Mouse (Mus musculus) liver, embryonic 15.5 days (tissue): ENCODE data around the gene Zic4. TPM values are rescaled to one million over a fixed set of nuclear protein-coding genes. Genes with fewer than 3 reads are reported as not detected.

Experiments
- ATAC-seq: fragments of 200-750 bp; cut with Nextera tagmentation; 2 replicates; pipeline ENCODE4 v1.8.0; 2017; ENCODE audit warnings: moderate number of reproducible peaks, mild to moderate bottlenecking, moderate library complexity; ENCODE audit not compliant: insufficient read depth
- H3K27ac ChIP-seq: fragments of 300-500 bp; sonication (generic); replicated peaks from 2 replicates; pipeline ENCODE4 v1.5.1; 2015; ENCODE audit warnings: mild to moderate bottlenecking, inconsistent platforms
- H3K27me3 ChIP-seq: fragments of 300-500 bp; sonication (generic); 2 replicates; pipeline ENCODE4 v1.6.1; 2015; ENCODE audit warnings: mild to moderate bottlenecking, inconsistent platforms
- H3K36me3 ChIP-seq: fragments of 300-500 bp; sonication (generic); replicated peaks from 2 replicates; pipeline ENCODE4 v1.6.1; 2015; ENCODE audit warnings: moderate library complexity, mild to moderate bottlenecking, inconsistent platforms
- H3K4me1 ChIP-seq: fragments of 300-500 bp; sonication (generic); replicated peaks from 2 replicates; pipeline ENCODE4 v1.6.1; 2015; ENCODE audit warnings: inconsistent platforms
- H3K4me2 ChIP-seq: fragments of 300-500 bp; sonication (generic); 2 replicates; pipeline ENCODE4 v1.6.1; 2015; ENCODE audit warnings: moderate library complexity, mild to moderate bottlenecking, inconsistent platforms
- H3K4me3 ChIP-seq: fragments of 300-500 bp; sonication (generic); replicated peaks from 2 replicates; pipeline ENCODE4 v1.5.1; 2015; ENCODE audit warnings: mild to moderate bottlenecking, inconsistent platforms
- H3K9ac ChIP-seq: fragments of 300-500 bp; sonication (generic); 2 replicates; pipeline ENCODE4 v1.6.1; 2015; ENCODE audit warnings: moderate library complexity, mild to moderate bottlenecking, inconsistent platforms
- H3K9me3 ChIP-seq: fragments of 300-500 bp; sonication (generic); replicated peaks from 2 replicates; pipeline ENCODE4 v1.6.1; 2016; ENCODE audit warnings: inconsistent platforms
- WGBS: fragments of 180-500 bp; shearing (Covaris S2); methylation state at CpG from one replicate; pipeline ENCODE4 v1.1.7; 2015; ENCODE audit warnings: mixed read lengths; ENCODE audit not compliant: insufficient replicate concordance; 5-methylcytosine and 5-hydroxymethylcytosine counted together
- polyA plus RNA-seq: library from polyadenylated mRNA; unstranded; fragments of >200 nt; fragmentation: Nextera tagmentation; extraction: Ambion mirVana; gene quantifications from 2 replicates; pipeline ENCODE4 v1.2.1, GENCODE M21; 2015

The Zic4 gene
- polyA plus RNA-seq: 0.06 TPM in 1 of 2 replicates, not detected in the other

- peaks cover 92% of the 10 kb centered on the region for H3K27me3 ChIP-seq
- H3K36me3 ChIP-seq: no peaks in the 10 kb centered on the region
- 2% methylated on average over 45 of the region's 45 CpGs for WGBS
- no peaks in the 10 kb centered on the region for H3K9me3 ChIP-seq
- H3K9ac ChIP-seq: no peak within 1 kb of the TSS
- no peak within 1 kb of the TSS for H3K27ac ChIP-seq
- peak within 1 kb of the TSS; percentile 29 for H3K4me3 ChIP-seq
- peak within 1 kb of the TSS; percentile 49 for H3K4me2 ChIP-seq
- peaks cover 16% of the 10 kb centered on the region for H3K4me1 ChIP-seq
- no peak for ATAC-seq
These were observed at the start of gene Zic4 for GRCm38 (mm10) chr9:91361856-91362601. Zic4 (plus strand) TSS chr9:91362413.

DNA sequence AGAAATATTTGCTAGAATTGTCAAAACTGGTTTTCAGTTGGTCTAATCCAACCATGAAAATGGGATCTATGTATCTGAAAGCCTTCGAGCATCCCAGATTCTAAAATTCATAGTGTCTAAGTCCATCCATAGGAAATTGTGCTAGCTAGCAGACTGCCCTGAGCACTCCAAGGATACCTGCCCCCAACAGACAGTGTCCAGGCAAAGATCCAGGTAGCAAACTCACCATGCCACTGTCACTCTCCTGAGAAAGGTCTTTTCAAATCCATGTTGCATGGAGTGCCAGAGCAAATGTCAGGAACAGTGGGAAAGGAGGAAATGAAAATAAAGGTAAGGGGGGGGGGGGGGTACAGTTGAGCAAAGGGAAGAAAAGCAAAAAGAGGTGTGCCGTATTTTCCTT lies 14.6 kb upstream of the Zic4 start:
- H3K4me3 ChIP-seq: no peak overlapping the region
- H3K27ac ChIP-seq: no peak overlapping the region
- H3K27me3 ChIP-seq: peaks cover 32% of the 10 kb centered on the region
- ATAC-seq: no peak
- H3K9ac ChIP-seq: no peak overlapping the region
- WGBS: 45% methylated on average over 2 of the region's 2 CpGs
- H3K4me1 ChIP-seq: no peaks in the 10 kb centered on the region
- no peaks in the 10 kb centered on the region for H3K9me3 ChIP-seq
- no peaks in the 10 kb centered on the region for H3K36me3 ChIP-seq
- H3K4me2 ChIP-seq: no peak overlapping the region

DNA sequence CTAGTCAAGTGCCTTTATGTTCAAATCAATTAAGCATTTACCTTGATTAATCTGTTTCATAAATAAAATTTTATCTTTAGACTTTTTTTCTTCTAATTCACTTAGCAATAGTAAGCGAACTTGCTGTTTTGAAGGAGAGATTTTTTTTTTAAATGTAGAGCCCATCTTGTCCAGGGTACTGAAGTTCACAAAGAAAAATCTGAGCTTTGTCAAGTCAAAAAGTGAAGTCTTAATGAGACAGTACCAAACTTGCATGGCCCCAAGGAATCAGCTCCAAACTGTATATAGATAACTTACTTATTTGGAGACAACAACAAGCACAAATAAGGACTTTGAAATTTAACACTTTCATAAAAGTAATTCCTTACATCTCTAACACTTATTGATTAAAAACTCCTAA lies 13.5 kb upstream of the Zic4 start:
- H3K9me3 ChIP-seq: no peaks in the 10 kb centered on the region
- no peak overlapping the region for H3K4me3 ChIP-seq
- H3K27ac ChIP-seq: no peak overlapping the region
- no peaks in the 10 kb centered on the region for H3K4me1 ChIP-seq
- WGBS: 26% methylated on average over 1 of the region's 1 CpGs
- no peak for ATAC-seq
- H3K36me3 ChIP-seq: no peaks in the 10 kb centered on the region
- no peak overlapping the region for H3K9ac ChIP-seq
- no peak overlapping the region for H3K4me2 ChIP-seq
- H3K27me3 ChIP-seq: peaks cover 44% of the 10 kb centered on the region

- ATAC-seq: no peak
- H3K4me3 ChIP-seq: no peak overlapping the region
- WGBS: 2% methylated on average over 16 of the region's 16 CpGs
- no peak overlapping the region for H3K9ac ChIP-seq
- H3K4me2 ChIP-seq: no peak overlapping the region
- H3K27ac ChIP-seq: no peak overlapping the region
- peaks cover 59% of the 10 kb centered on the region for H3K27me3 ChIP-seq
- no peaks in the 10 kb centered on the region for H3K36me3 ChIP-seq
- no peaks in the 10 kb centered on the region for H3K9me3 ChIP-seq
- no peaks in the 10 kb centered on the region for H3K4me1 ChIP-seq
These were observed 11.9 kb upstream of the Zic4 start for GRCm38 (mm10) chr9:91350211-91350791.

DNA sequence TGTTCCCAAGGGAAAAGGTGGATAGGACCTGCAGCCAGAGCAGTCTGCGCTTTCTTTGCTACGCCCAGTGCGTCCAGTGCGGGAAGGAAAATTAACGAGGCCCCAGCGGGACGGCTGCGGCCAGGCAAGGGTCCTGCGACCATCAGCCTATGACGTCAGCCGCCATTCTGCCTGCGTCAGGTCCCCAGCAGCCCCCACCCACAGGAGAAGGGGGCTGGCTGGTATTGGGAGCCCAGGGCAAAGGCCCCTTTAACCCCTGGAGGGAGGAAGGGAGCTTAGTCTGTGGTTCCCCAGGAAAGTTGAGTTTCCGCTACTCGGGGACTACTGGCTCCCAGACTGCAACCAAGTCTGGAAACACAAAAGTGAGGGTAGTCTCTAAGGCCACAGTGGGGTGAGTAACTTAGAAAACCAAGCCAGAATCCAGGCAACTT lies 11.3 kb upstream of the Zic4 start:
- WGBS: 2% methylated on average over 14 of the region's 14 CpGs
- no peak overlapping the region for H3K4me3 ChIP-seq

DNA sequence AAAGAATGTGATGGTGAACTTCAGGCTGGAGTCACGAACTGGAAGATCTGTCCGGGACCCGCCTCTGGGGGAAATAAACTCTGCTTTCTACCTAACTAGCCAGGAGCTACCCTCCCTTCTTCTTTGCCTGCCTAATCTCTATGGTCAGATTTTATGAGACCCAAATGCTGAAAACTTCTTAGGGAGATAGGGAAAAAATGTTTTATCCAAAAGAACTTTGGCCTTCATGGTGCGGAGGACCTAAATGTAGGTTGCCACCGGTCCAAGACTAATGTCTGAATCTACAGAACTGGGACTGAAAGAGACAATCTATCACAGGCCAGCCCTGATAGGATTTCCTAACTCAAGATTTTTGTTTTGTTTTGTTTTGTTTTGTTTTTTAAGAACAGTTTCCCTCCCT lies 10.9 kb upstream of the Zic4 start:
- no peaks in the 10 kb centered on the region for H3K4me1 ChIP-seq
- no peak overlapping the region for H3K4me2 ChIP-seq
- 5% methylated on average over 5 of the region's 5 CpGs for WGBS
- H3K36me3 ChIP-seq: no peaks in the 10 kb centered on the region
- H3K9ac ChIP-seq: no peak overlapping the region
- peaks cover 70% of the 10 kb centered on the region for H3K27me3 ChIP-seq
- no peak overlapping the region for H3K4me3 ChIP-seq
- no peaks in the 10 kb centered on the region for H3K9me3 ChIP-seq
- no peak overlapping the region for H3K27ac ChIP-seq
- no peak for ATAC-seq

More for the DNA sequence above, 11.3 kb upstream of the Zic4 start:
- Histone ChIP-seq H3K27ac (no peak overlapping the region), H3K9ac (no peak overlapping the region), H3K36me3 (no peaks in the 10 kb centered on the region), H3K27me3 (peaks cover 65% of the 10 kb centered on the region), H3K4me1 (no peaks in the 10 kb centered on the region), H3K4me2 (no peak overlapping the region), H3K9me3 (no peaks in the 10 kb centered on the region)
- ATAC-seq: no peak

DNA sequence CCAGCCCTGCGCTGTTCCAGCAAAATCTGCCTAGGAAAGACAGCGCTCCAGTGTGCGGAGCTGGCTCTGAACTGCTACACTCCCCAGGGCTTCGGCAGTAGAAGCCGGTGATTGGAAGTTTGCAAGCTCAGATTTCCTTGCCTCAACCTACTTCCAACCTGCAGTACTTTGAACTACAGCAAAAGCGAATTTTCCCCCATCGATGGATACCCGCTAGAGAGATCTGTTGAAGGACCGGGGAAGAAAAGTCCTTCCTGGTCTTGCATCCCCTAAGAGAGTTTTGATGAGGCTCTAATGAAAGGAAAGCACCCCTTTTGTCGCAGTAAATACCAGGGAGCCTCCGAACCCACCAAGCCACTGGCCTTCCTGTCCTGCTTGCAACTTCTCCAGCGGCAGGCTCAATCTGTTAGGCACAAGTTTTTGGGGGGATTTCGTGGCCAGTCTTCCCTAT lies 10.2 kb upstream of the Zic4 start:
- 2% methylated on average over 13 of the region's 13 CpGs for WGBS
- no peak overlapping the region for H3K4me3 ChIP-seq
- no peak overlapping the region for H3K9ac ChIP-seq
- no peak overlapping the region for H3K4me2 ChIP-seq
- no peak overlapping the region for H3K27ac ChIP-seq
- H3K36me3 ChIP-seq: no peaks in the 10 kb centered on the region
- no peak for ATAC-seq
- H3K27me3 ChIP-seq: peaks cover 76% of the 10 kb centered on the region
- no peaks in the 10 kb centered on the region for H3K9me3 ChIP-seq
- H3K4me1 ChIP-seq: no peaks in the 10 kb centered on the region

- no peak for ATAC-seq
- Histone ChIP-seq H3K4me2 (no peak overlapping the region), H3K27me3 (peaks cover 84% of the 10 kb centered on the region), H3K9me3 (no peaks in the 10 kb centered on the region), H3K27ac (no peak overlapping the region), H3K36me3 (no peaks in the 10 kb centered on the region), H3K4me3 (no peak overlapping the region), H3K4me1 (no peaks in the 10 kb centered on the region), H3K9ac (no peak overlapping the region)
- WGBS: 3% methylated on average over 15 of the region's 15 CpGs
These were observed 9.4 kb upstream of the Zic4 start for GRCm38 (mm10) chr9:91352786-91353185.

DNA sequence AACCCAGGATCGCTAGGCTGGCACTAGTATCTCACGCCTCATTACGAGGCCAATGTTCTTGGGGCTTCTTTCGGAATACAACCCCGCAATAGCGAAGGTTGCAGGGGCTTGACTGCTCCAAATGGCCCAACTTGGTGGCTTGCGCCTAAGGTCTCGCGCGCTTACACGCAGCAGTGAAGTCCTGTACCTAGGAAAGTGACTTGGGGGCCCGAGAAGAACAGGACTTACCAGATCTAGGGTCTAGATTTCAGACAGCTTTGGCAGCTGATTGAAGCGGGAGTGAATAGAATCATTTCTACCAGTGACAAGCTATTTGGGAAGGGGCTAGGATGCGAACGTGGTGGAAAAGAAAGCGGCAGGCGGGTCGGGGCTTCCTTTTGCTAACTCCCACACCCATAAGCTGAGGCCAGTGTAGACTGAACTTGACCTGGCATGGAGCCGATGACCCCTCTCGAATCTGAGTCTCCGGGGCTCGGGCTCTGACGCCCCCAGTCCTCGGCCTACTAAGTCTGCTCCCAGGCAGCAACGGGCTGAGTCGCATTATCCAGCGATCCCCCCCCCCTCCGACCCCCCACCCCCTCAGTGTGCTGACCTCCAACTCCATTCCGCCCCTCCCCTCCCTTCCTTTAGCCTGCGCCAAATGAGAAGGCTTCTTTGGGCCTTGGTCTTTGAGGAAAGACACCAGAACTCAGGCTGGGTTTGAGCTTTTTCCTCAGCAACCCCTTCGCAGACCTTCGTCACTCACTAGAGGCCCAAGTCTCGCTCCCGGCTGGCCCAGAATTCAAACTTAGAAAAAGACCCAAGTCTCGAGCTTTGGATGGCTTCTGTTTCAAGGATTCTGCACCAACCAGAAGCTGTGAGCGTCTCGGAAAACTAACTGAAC lies 8.4 kb upstream of the Zic4 start:
- WGBS: 6% methylated on average over 37 of the region's 37 CpGs
- Histone ChIP-seq H3K27me3 (peaks cover 88% of the 10 kb centered on the region), H3K4me1 (no peaks in the 10 kb centered on the region)

DNA sequence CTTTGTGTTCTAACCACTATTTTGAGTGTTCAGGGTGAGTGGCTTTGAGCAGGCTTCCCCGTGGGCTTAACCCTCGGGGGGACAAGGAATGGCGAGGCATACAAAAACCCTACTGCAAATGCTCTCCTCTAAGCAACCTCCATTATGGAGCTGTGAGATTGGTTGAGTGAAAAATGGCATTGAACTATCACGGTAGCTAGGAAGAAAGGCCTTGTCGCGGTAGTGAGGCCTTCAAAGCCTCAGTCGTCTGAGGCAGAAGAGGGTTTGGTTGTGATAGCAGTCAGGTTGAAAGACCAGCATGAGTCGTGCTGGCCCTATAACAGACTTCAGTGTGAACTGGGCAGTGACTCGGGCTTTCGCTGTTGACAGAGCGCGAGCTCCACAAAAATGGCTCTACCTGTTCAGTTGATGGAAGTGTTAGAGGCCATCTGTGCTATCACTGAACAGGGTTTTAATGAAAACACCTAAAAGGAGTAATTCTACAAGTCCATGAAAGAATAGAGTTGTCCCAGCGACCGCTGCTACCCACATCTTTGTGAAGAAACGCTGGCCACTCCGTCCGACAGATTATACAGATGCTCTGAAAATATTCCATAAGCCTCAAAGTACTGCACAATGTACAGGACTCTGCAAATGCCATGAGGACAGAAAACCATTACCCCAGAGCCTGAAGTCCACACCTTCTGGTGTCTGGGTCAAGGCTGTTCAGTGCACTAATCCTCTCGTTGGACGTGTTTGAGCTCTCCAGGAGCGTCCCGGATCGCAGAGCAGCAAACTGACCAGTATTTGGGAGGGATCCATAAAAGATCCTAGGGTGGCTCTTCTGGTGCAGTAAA lies 7.6 kb upstream of the Zic4 start:
- Histone ChIP-seq H3K9me3 (no peaks in the 10 kb centered on the region), H3K9ac (no peak overlapping the region), H3K4me3 (no peak overlapping the region), H3K4me2 (no peak overlapping the region), H3K36me3 (no peaks in the 10 kb centered on the region), H3K4me1 (no peaks in the 10 kb centered on the region), H3K27ac (no peak overlapping the region), H3K27me3 (peaks cover 93% of the 10 kb centered on the region)
- WGBS: 5% methylated on average over 22 of the region's 22 CpGs
- ATAC-seq: no peak

More for the DNA sequence above, 8.4 kb upstream of the Zic4 start:
- Histone ChIP-seq H3K4me2 (no peak overlapping the region), H3K9ac (no peak overlapping the region), H3K27ac (no peak overlapping the region), H3K4me3 (no peak overlapping the region), H3K36me3 (no peaks in the 10 kb centered on the region), H3K9me3 (no peaks in the 10 kb centered on the region)
- ATAC-seq: no peak
